Mouse (Mus musculus) E14TG2a.4 (cell line): ENCODE data around the gene CT030661.1.
A peak's percentile ranks its signal among the peaks of the same experiment; 100 is the strongest.
"Not testable (repeated sequence)": the region's sequence is repeated elsewhere in the genome, so short reads cannot be mapped to it uniquely, and the experiment has no call there.

Experiments
- H3K27me3 ChIP-seq: 2 replicates; pipeline ENCODE4 v1.6.1; 2014; ENCODE audit warnings: low read length, control low read depth; ENCODE audit not compliant: insufficient read depth
- H3K36me3 ChIP-seq: 2 replicates; pipeline ENCODE4 v1.6.1; 2014; ENCODE audit warnings: low read length, control low read depth; ENCODE audit not compliant: insufficient read depth
- H3K4me1 ChIP-seq: replicated peaks from 2 replicates; pipeline ENCODE4 v1.6.1; 2014; ENCODE audit warnings: low read depth, low read length, control low read depth
- H3K4me3 ChIP-seq: replicated peaks from 2 replicates; pipeline ENCODE4 v1.5.1; 2014; ENCODE audit warnings: mild to moderate bottlenecking, low read length
- H3K9me3 ChIP-seq: 2 replicates; pipeline ENCODE4 v1.6.1; 2014; ENCODE audit warnings: low read length, control low read depth
- CTCF ChIP-seq: conservative IDR thresholded peaks from 2 replicates; pipeline ENCODE4 v1.5.1; 2014; ENCODE audit warnings: low read length
- NANOG ChIP-seq: IDR thresholded peaks from 2 replicates; pipeline ENCODE4 v1.6.1; 2014; ENCODE audit warnings: borderline replicate concordance, low read length, mixed read lengths
- POU5F1 ChIP-seq: IDR thresholded peaks from 2 replicates; pipeline ENCODE4 v1.6.1; 2014; ENCODE audit warnings: low read length, borderline replicate concordance

The CT030661.1 gene

DNA sequence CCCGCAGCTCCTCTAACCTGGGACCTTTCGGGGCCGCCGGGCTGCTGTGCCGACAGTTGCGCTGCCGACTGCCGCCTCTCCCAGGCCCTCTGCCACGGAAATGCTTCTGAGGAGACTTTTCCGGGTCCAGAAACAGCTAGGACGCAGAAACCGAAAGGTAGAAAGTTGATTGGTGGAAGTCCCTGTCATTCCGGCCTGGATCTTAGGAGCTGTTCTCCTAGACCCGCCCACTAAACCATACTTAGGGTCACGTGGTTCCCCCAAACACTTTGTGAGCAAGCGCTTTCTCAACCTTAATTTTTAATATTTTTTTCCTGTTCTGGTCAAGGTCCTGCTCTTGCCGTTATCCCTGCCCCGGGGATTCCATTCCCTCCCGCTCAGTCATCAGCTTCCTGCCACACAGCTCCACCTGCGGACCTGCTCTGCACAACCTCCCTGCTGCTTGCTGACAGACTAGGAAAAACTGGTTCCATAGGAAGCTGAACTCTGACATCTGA lies at the start of gene CT030661.1:
Gene CT030661.1 (minus strand): TSS at position 108 of the 497 bp plus-strand sequence.
- H3K27me3 ChIP-seq, H3K4me1 ChIP-seq, H3K9me3 ChIP-seq, H3K36me3 ChIP-seq: not testable (repeated sequence)
- peak within 1 kb of the TSS; percentile 78 for H3K4me3 ChIP-seq

GRCm38 (mm10) chr17:22363895-22364294 lies 49.3 kb upstream of the CT030661.1 start:
- Histone ChIP-seq H3K27me3 (no peaks in the 10 kb centered on the region), H3K4me1 (peaks cover 23% of the 10 kb centered on the region), H3K4me3 (no peak overlapping the region), H3K36me3 (peaks cover 15% of the 10 kb centered on the region), H3K9me3 (peaks cover 42% of the 10 kb centered on the region)
- TF ChIP-seq POU5F1 (no peak), NANOG (peak; percentile 27; the same call in 1 of the 2 replicates)

GRCm38 (mm10) chr17:22361101-22361781 lies 46.6 kb upstream of the CT030661.1 start, which contains the start of the genes Zfp944 and Zfp758:
Gene Zfp944, minus strand, starts transcription at chr17:22361400.
Gene Zfp758, plus strand, starts transcription at chr17:22361453.
- peaks cover 20% of the 10 kb centered on the region for H3K9me3 ChIP-seq
- peaks cover 23% of the 10 kb centered on the region for H3K4me1 ChIP-seq
- peaks cover 16% of the 10 kb centered on the region for H3K36me3 ChIP-seq
- peak within 1 kb of the TSS; percentile 78 for H3K4me3 ChIP-seq
- H3K27me3 ChIP-seq = not testable (repeated sequence)

DNA sequence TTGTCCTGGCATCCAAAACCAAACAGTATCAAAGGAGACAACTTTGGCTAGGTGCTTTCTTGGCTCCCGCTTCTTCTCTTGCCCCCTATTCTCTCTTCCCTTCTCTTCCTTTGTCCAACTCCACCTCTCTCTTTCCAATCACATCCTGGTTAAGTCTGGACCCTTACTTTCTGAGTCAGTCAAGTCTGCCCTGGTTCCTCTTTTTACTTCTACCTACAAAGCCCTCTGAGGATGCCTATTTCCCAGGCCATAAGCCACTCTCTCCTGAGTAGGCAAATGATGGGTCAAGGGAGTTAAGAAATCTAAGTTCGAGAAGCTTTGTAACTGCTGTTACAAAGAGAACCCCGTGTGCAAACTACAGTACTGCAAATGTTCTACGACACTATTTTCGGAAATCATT lies 45.9 kb upstream of the CT030661.1 start:
- peaks cover 23% of the 10 kb centered on the region for H3K4me1 ChIP-seq
- peak overlapping the region; percentile 78 for H3K4me3 ChIP-seq
- peaks cover 16% of the 10 kb centered on the region for H3K36me3 ChIP-seq
- TF ChIP-seq POU5F1 = no peak
- TF ChIP-seq CTCF = no peak
- no peak for TF ChIP-seq NANOG
- H3K27me3 ChIP-seq = no peaks in the 10 kb centered on the region
- peaks cover 15% of the 10 kb centered on the region for H3K9me3 ChIP-seq

- TF ChIP-seq CTCF (peak; percentile 88), NANOG (no peak)
- no peak overlapping the region for H3K4me3 ChIP-seq
- no peaks in the 10 kb centered on the region for H3K9me3 ChIP-seq
- H3K36me3 ChIP-seq = peaks cover 20% of the 10 kb centered on the region
- H3K27me3 ChIP-seq = no peaks in the 10 kb centered on the region
- H3K4me1 ChIP-seq = no peaks in the 10 kb centered on the region
These were observed 38.2 kb upstream of the CT030661.1 start for GRCm38 (mm10) chr17:22352794-22353193.

- peak overlapping the region; percentile 78 for H3K4me3 ChIP-seq
- not testable (repeated sequence) for H3K27me3 ChIP-seq, H3K36me3 ChIP-seq, H3K4me1 ChIP-seq, H3K9me3 ChIP-seq
These were observed 610 bp upstream of the CT030661.1 start for GRCm38 (mm10) chr17:22315247-22315646.

- not testable (repeated sequence) for H3K4me3 ChIP-seq, H3K9me3 ChIP-seq, H3K4me1 ChIP-seq, H3K36me3 ChIP-seq, H3K27me3 ChIP-seq
These were observed 418 bp downstream of the CT030661.1 start for GRCm38 (mm10) chr17:22314219-22314618.
